Mouse (Mus musculus) small intestine, adult 2 months (tissue): ENCODE data around the gene Rapgef1. TPM values are rescaled to one million over a fixed set of nuclear protein-coding genes. Genes with fewer than 3 reads are reported as not detected.

Source experiments
- H3K27ac ChIP-seq: fragments of 200-500 bp; 2 replicates; pipeline ENCODE4 v1.5.1; 2012; ENCODE audit warnings: low read depth, low read length, control low read depth, inconsistent platforms; ENCODE audit not compliant: insufficient read depth
- H3K27me3 ChIP-seq: fragments of 200-500 bp; 2 replicates; pipeline ENCODE4 v1.6.1; 2012; ENCODE audit warnings: mild to moderate bottlenecking, moderate library complexity, low read length, inconsistent platforms; ENCODE audit not compliant: control insufficient read depth, insufficient read depth
- H3K36me3 ChIP-seq: fragments of 200-500 bp; 2 replicates; pipeline ENCODE4 v1.6.1; 2012; ENCODE audit warnings: mild to moderate bottlenecking, low read length, control low read depth, inconsistent platforms; ENCODE audit not compliant: control insufficient read depth, insufficient read depth
- H3K4me1 ChIP-seq: fragments of 200-500 bp; 2 replicates; pipeline ENCODE4 v1.6.1; 2012; ENCODE audit warnings: low read length, inconsistent platforms, mixed read lengths; ENCODE audit not compliant: control insufficient read depth, insufficient read depth, insufficient read length
- H3K4me3 ChIP-seq: fragments of 200-500 bp; 2 replicates; pipeline ENCODE4 v1.5.1; 2012; ENCODE audit warnings: low read depth, mild to moderate bottlenecking, control low read depth, inconsistent platforms, low read length, moderate library complexity
- CTCF ChIP-seq: fragments of 200-500 bp; IDR thresholded peaks from 2 replicates; pipeline ENCODE4 v1.5.1; 2012; ENCODE audit warnings: low read depth, mild to moderate bottlenecking, control low read depth, inconsistent platforms, low read length, moderate library complexity, mixed read lengths; ENCODE audit not compliant: insufficient replicate concordance, insufficient read length; ENCODE audit errors: extremely low read depth
- POLR2A ChIP-seq: fragments of 200-500 bp; IDR thresholded peaks from 2 replicates; pipeline ENCODE4 v1.6.1; 2012; ENCODE audit warnings: low read depth, mild to moderate bottlenecking, control low read depth, inconsistent platforms, low read length, moderate library complexity
- WGBS: fragments of 180-500 bp; shearing (Covaris S2); methylation state at CpG from one replicate; pipeline ENCODE4 v1.1.7; 2018; 5-methylcytosine and 5-hydroxymethylcytosine counted together
- polyA plus RNA-seq: library from polyadenylated mRNA; depleted of rRNA; stranded (reverse); fragments of >200 nt; gene quantifications from 2 replicates; pipeline ENCODE4 v1.2.3, GENCODE M21; 2012

Gene Rapgef1
- polyA plus RNA-seq, 1 experiment, result 25.1 TPM

GRCm38 (mm10) chr2:29747188-29747782 lies 127.8 kb downstream of the Rapgef1 start:
- Histone ChIP-seq H3K27ac (no peak overlapping the region), H3K27me3 (peaks cover 24% of the 10 kb centered on the region), H3K36me3 (no peaks in the 10 kb centered on the region), H3K4me1 (peaks cover 6% of the 10 kb centered on the region), H3K4me3 (no peak overlapping the region; the same call in 1 of the 2 replicates)
- WGBS, result 39% methylated on average over 50 of the region's 50 CpGs
- TF ChIP-seq POLR2A (no peak), CTCF (no peak)

- H3K27me3 ChIP-seq, result peaks cover 27% of the 10 kb centered on the region
These were observed 128.3 kb downstream of the Rapgef1 start for GRCm38 (mm10) chr2:29747852-29748251.

DNA sequence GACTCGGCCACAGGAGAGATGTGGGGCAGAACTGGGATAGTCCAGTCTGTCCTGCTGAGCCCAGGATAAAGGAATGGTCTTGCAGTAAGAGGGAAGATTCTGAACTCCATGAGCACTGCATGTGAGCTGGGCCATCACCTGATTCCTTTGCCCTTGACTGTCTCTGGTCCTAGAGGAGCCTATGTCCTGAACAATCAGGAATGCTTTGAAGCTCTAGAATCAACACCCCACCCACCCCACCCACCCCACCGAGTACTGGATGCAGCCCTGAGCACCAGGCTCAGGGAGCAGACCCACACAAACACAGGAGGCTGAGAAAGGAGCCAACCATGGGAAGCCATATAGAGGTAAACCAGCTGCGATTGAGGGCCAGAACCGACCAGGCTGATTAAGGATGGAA lies 129.0 kb downstream of the Rapgef1 start:
- H3K4me1 ChIP-seq, result peaks cover 6% of the 10 kb centered on the region
- no peak overlapping the region for H3K27ac ChIP-seq
- WGBS, result 76% methylated on average over 4 of the region's 4 CpGs
- no peak for TF ChIP-seq POLR2A
- no peak overlapping the region for H3K4me3 ChIP-seq
- H3K36me3 ChIP-seq, result no peaks in the 10 kb centered on the region
- peaks cover 27% of the 10 kb centered on the region for H3K27me3 ChIP-seq

More at GRCm38 (mm10) chr2:29747852-29748251, 128.3 kb downstream of the Rapgef1 start:
- Histone ChIP-seq H3K36me3 (no peaks in the 10 kb centered on the region), H3K27ac (no peak overlapping the region), H3K4me1 (peaks cover 6% of the 10 kb centered on the region), H3K4me3 (no peak overlapping the region)
- 75% methylated on average over 5 of the region's 5 CpGs for WGBS
- no peak for TF ChIP-seq CTCF
- TF ChIP-seq POLR2A, result no peak

- no peak within 1 kb of the TSS for H3K27ac ChIP-seq
- H3K4me1 ChIP-seq, result peaks cover 6% of the 10 kb centered on the region
- TF ChIP-seq CTCF (no peak), POLR2A (no peak)
- H3K36me3 ChIP-seq, result no peaks in the 10 kb centered on the region
- peak within 1 kb of the TSS; percentile 54 for H3K4me3 ChIP-seq
- WGBS, result 5% methylated on average over 28 of the region's 28 CpGs
- H3K27me3 ChIP-seq, result peaks cover 27% of the 10 kb centered on the region
These were observed 132.0 kb downstream of the Rapgef1 start, which contains the start of gene Gm13420 for GRCm38 (mm10) chr2:29751497-29751896. Gene Gm13420 (minus strand): TSS chr2:29751685.

DNA sequence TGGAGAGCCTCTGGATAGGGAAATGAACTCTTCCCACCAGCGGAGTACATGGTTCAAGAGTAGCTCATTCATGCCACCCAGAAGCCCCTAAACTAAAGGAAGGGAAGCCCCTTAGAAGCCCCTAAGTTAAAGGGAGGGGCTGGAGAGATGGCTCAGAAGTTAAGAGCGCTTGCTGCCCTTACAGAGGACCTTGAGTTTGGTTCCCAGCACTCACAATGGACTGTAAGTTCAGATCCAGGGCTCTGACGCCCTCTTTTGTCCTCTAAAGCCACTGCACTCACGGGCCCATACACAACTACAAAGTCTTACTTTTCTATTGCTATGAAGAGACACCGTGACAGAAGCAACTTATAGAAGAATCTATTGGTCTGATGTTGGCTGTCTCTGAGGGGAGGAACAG lies 132.9 kb downstream of the Rapgef1 start:
- TF ChIP-seq CTCF (no peak), POLR2A (no peak)
- peaks cover 6% of the 10 kb centered on the region for H3K4me1 ChIP-seq
- no peak overlapping the region for H3K27ac ChIP-seq
- WGBS, result 95% methylated on average over 5 of the region's 5 CpGs
- no peak overlapping the region for H3K4me3 ChIP-seq
- H3K27me3 ChIP-seq, result peaks cover 22% of the 10 kb centered on the region
- H3K36me3 ChIP-seq, result no peaks in the 10 kb centered on the region

DNA sequence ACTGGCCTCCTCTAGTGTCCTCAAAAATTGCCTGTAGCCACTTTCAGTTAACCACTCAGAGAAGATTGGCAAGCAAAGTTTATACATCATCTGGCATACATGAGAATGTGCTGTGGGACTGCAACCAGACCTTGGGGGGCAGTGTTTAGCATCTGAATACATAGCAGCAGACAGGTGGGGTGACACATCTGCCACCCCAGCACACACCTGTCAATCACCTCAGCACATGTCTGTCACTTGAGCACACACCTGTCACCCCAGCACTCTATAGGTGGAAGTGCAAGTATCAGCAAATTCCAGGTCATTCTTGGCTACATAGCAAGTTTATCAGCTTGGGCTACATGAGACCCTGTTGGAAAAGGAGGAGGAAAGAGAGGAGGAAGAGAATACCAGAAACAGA lies 136.2 kb downstream of the Rapgef1 start:
- Histone ChIP-seq H3K4me3 (no peak overlapping the region), H3K27ac (no peak overlapping the region), H3K27me3 (peaks cover 18% of the 10 kb centered on the region)

GRCm38 (mm10) chr2:29764831-29765230 lies 145.3 kb downstream of the Rapgef1 start:
- 0% methylated on average over 1 of the region's 1 CpGs for WGBS

More for the DNA sequence above, 136.2 kb downstream of the Rapgef1 start:
- H3K4me1 ChIP-seq, result peaks cover 6% of the 10 kb centered on the region
- no peaks in the 10 kb centered on the region for H3K36me3 ChIP-seq
- no peak for TF ChIP-seq CTCF
- TF ChIP-seq POLR2A, result no peak

More at GRCm38 (mm10) chr2:29764831-29765230, 145.3 kb downstream of the Rapgef1 start:
- TF ChIP-seq CTCF (peak; percentile 92; the same call in 1 of the 2 replicates), POLR2A (no peak)
- Histone ChIP-seq H3K27me3 (no peaks in the 10 kb centered on the region), H3K4me3 (no peak overlapping the region), H3K27ac (no peak overlapping the region), H3K4me1 (peaks cover 18% of the 10 kb centered on the region), H3K36me3 (no peaks in the 10 kb centered on the region)
